In the genomic region with DNA sequence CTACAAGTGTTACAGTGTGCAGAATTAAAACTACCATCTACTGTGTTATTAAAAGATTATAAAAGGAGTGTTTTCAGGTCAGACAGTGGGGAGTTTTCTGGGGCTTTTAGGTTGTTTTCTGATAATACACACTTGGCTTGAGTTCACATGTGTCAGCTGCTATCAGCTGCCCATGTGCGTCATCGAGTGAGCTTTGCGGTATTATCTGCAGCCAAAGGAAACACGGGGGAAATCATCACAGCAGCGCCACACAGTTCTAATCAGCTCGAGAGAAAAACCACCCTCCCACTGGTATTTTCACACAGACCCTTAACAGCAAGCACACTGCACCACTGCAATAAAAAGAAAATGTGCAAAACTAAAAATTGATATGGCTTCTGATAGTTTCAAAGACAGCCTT, we compare ENCODE assay signal across 8 mouse cellular contexts. TPM values are rescaled to one million over a fixed set of nuclear protein-coding genes. Genes with fewer than 3 reads are reported as not detected.
A peak's percentile ranks its signal among the peaks of the same experiment; 100 is the strongest.
DNase-seq lines count a peak whose midpoint lies in the region; ATAC-seq and TF ChIP-seq lines count a peak whose summit lies in the region.

No protein-coding gene starts in this region.

- H3K9me3 ChIP-seq in embryonic facial prominence, embryonic 14.5 days (ENCODE audit: control insufficient read depth, low read length) = no peaks in the 10 kb centered on the region
- H3K9me3 ChIP-seq in embryonic facial prominence, embryonic 10.5 days = no peaks in the 10 kb centered on the region
- H3K9me3 ChIP-seq in liver, postnatal 0 days (ENCODE audit: low read length) = no peaks in the 10 kb centered on the region
- no peaks in the 10 kb centered on the region for H3K9me3 ChIP-seq in forebrain, postnatal 0 days (ENCODE audit: low read length)

- ATAC-seq in embryonic facial prominence, embryonic 14.5 days (ENCODE audit: low read depth) = peak; percentile 57
- peak; percentile 82 for ATAC-seq in liver, postnatal 0 days
- no peak; the same call in 1 of the 2 replicates for ATAC-seq in forebrain, postnatal 0 days

- H3K4me2 ChIP-seq in embryonic facial prominence, embryonic 14.5 days (ENCODE audit: low read depth, low read length) = no peak overlapping the region
- peak overlapping the region; percentile 43 for H3K4me2 ChIP-seq in liver, postnatal 0 days (ENCODE audit: low read depth, low read length)
- H3K4me2 ChIP-seq in forebrain, postnatal 0 days (ENCODE audit: low read depth) = no peak overlapping the region

- TF ChIP-seq CTCF in liver, postnatal 0 days (IDR thresholded peaks at IDR 0.05; ENCODE audit: low read depth) = no peak
- no peak for TF ChIP-seq CTCF in layer of hippocampus, adult 2 months (conservative IDR thresholded peaks at IDR 0.05)
- TF ChIP-seq CTCF in forebrain, postnatal 0 days (IDR thresholded peaks at IDR 0.05; ENCODE audit: low read depth) = no peak

- no peak overlapping the region for H3K9ac ChIP-seq in embryonic facial prominence, embryonic 14.5 days (ENCODE audit: low read depth, low read length)
- no peak overlapping the region for H3K9ac ChIP-seq in liver, postnatal 0 days (replicated peaks)
- no peak overlapping the region for H3K9ac ChIP-seq in forebrain, postnatal 0 days

- peak; percentile 98 for TF ChIP-seq EP300 in liver, postnatal 0 days (IDR thresholded peaks at IDR 0.05; ENCODE audit: low read depth)

- no peaks in the 10 kb centered on the region for H3K4me1 ChIP-seq in embryonic facial prominence, embryonic 14.5 days (ENCODE audit: control insufficient read depth, insufficient read depth, low read length)
- H3K4me1 ChIP-seq in embryonic facial prominence, embryonic 10.5 days = no peaks in the 10 kb centered on the region
- peaks cover 28% of the 10 kb centered on the region for H3K4me1 ChIP-seq in liver, postnatal 0 days (ENCODE audit: insufficient read depth)
- H3K4me1 ChIP-seq in forebrain, postnatal 0 days (ENCODE audit: insufficient read depth) = no peaks in the 10 kb centered on the region

- H3K36me3 ChIP-seq in embryonic facial prominence, embryonic 14.5 days (ENCODE audit: control insufficient read depth, insufficient read depth, low read length) = no peaks in the 10 kb centered on the region
- no peaks in the 10 kb centered on the region for H3K36me3 ChIP-seq in embryonic facial prominence, embryonic 10.5 days (replicated peaks)
- H3K36me3 ChIP-seq in liver, postnatal 0 days (replicated peaks; ENCODE audit: insufficient read depth, low read length) = no peaks in the 10 kb centered on the region
- no peaks in the 10 kb centered on the region for H3K36me3 ChIP-seq in forebrain, postnatal 0 days (ENCODE audit: insufficient read depth)

- WGBS in embryonic facial prominence, embryonic 14.5 days = 54% methylated on average over 6 of the region's 6 CpGs
- 84% methylated on average over 6 of the region's 6 CpGs for WGBS in embryonic facial prominence, embryonic 10.5 days
- WGBS in liver, postnatal 0 days (ENCODE audit: insufficient replicate concordance) = 25% methylated on average over 6 of the region's 6 CpGs
- WGBS in forebrain, postnatal 0 days = 57% methylated on average over 6 of the region's 6 CpGs

- no peaks in the 10 kb centered on the region for H3K27me3 ChIP-seq in embryonic facial prominence, embryonic 14.5 days (replicated peaks; ENCODE audit: control insufficient read depth, insufficient read depth, low read length)
- no peaks in the 10 kb centered on the region for H3K27me3 ChIP-seq in embryonic facial prominence, embryonic 10.5 days (replicated peaks; ENCODE audit: low read depth, poor library complexity, severe bottlenecking)
- H3K27me3 ChIP-seq in liver, postnatal 0 days (ENCODE audit: insufficient read depth, low read length) = no peaks in the 10 kb centered on the region
- no peaks in the 10 kb centered on the region for H3K27me3 ChIP-seq in forebrain, postnatal 0 days (ENCODE audit: insufficient read depth, low read length)

- H3K27ac ChIP-seq in embryonic facial prominence, embryonic 14.5 days (replicated peaks; ENCODE audit: low read depth, low read length) = no peak overlapping the region
- H3K27ac ChIP-seq in embryonic facial prominence, embryonic 10.5 days (replicated peaks) = no peak overlapping the region
- peak overlapping the region; percentile 83 for H3K27ac ChIP-seq in liver, postnatal 0 days (ENCODE audit: low read depth)
- no peak overlapping the region for H3K27ac ChIP-seq in layer of hippocampus, adult 2 months
- no peak overlapping the region for H3K27ac ChIP-seq in forebrain, postnatal 0 days (ENCODE audit: low read depth, low read length)

- DNase-seq in embryonic facial prominence, embryonic 14.5 days (ENCODE audit: low spot score) = peak; percentile 67
- no peak for DNase-seq in embryonic facial prominence, embryonic 10.5 days (ENCODE audit: low spot score)
- DNase-seq in CD4-positive, CD25-positive, alpha-beta regulatory T cell, adult 2 months (ENCODE audit: low read depth, low spot score) = peak; percentile 77
- peak; percentile 48 for DNase-seq in heart, adult 8-10 months (ENCODE audit: low spot score)
- DNase-seq in liver, postnatal 0 days = peak; percentile 54
- DNase-seq in layer of hippocampus, adult 2 months (ENCODE audit: low spot score in 2 of 2) = no peak
- DNase-seq in forebrain, postnatal 0 days = no peak
- DNase-seq in frontal cortex, postnatal 14 days (ENCODE audit: low spot score in 2 of 2) = no peak

- no peak overlapping the region for H3K4me3 ChIP-seq in embryonic facial prominence, embryonic 14.5 days (ENCODE audit: low read depth, low read length)
- H3K4me3 ChIP-seq in embryonic facial prominence, embryonic 10.5 days = no peak overlapping the region
- no peak overlapping the region for H3K4me3 ChIP-seq in liver, postnatal 0 days (ENCODE audit: low read depth, low read length)
- no peak overlapping the region for H3K4me3 ChIP-seq in layer of hippocampus, adult 2 months
- H3K4me3 ChIP-seq in forebrain, postnatal 0 days (ENCODE audit: low read depth, low read length) = no peak overlapping the region

RNA-seq across cellular contexts. Expression of a gene that starts 45.3 kb away (rescaled TPM):
- polyA plus RNA-seq in embryonic facial prominence, embryonic 14.5 days (2014; fragmentation: Nextera tagmentation; extraction: Ambion mirVana) = 10.7 and 12.5 TPM in 2 replicates
- 13.2 and 13.6 TPM in 2 replicates for polyA plus RNA-seq in embryonic facial prominence, embryonic 10.5 days (2016; fragmentation: Nextera tagmentation; extraction: Ambion mirVana)
- 1 to 10 TPM in 3 of 4 experiments, under 1 TPM in 1; 0.79 to 1.6 (median 1.5) TPM for total RNA-seq in heart, adult 8-10 months (2022)
- 2.3 and 2.6 TPM in 2 replicates for polyA plus RNA-seq in liver, postnatal 0 days (2015; fragmentation: Nextera tagmentation; extraction: Ambion mirVana)
- total RNA-seq in layer of hippocampus, adult 2 months (2021) = 100 to 1,000 TPM; 230 to 241 TPM
- 234 and 301 TPM in 2 replicates for total RNA-seq in forebrain, postnatal 0 days (2014; rRNA removed)
- 72.0 and 98.7 TPM in 2 replicates for polyA plus RNA-seq in forebrain, postnatal 0 days (2015; fragmentation: Nextera tagmentation; extraction: Ambion mirVana)

Comparison
In these comparisons a context has a peak if more than half of its experiments do, and no peak if none do; other contexts are left out.
1. DNase-seq: peak in embryonic facial prominence, embryonic 14.5 days (single experiment), CD4-positive, CD25-positive, alpha-beta regulatory T cell, adult 2 months (single experiment), heart, adult 8-10 months (single experiment) and liver, postnatal 0 days (single experiment); none in embryonic facial prominence, embryonic 10.5 days (single experiment), layer of hippocampus, adult 2 months (0 of 2), forebrain, postnatal 0 days (single experiment) and frontal cortex, postnatal 14 days (0 of 2).